Comparison of ENCODE assay signal across 10 mouse cellular contexts in genomic region chr7:145293859-145294258, GRCm38 (mm10). TPM values are rescaled to one million over a fixed set of nuclear protein-coding genes. Genes with fewer than 3 reads are reported as not detected.
DNase-seq lines count a peak whose midpoint lies in the region.
"Had no signal": no experiment of that assay in that cellular context is flagged by ENCODE, and none has a peak within 500 bp of the region (broad histone marks: within the 10 kb centered on the region; RNA-seq: fewer than 3 reads in every experiment).

No protein-coding gene starts in this region.

- peak; percentile 16 to 46 for DNase-seq in adrenal gland, adult 18-20 months (ENCODE audit: low spot score in 2 of 2)
- DNase-seq in adrenal gland, postnatal 4 days (ENCODE audit: low spot score in 2 of 2), result no peak
- DNase-seq in kidney, postnatal 10 days, result peak; percentile 40
- no peak for DNase-seq in kidney, adult 18-20 months
- peak; percentile 39 for DNase-seq in adipocyte (ENCODE audit: low spot score)
- DNase-seq in lung, postnatal 14 days, result peak; percentile 56
- DNase-seq in spleen, postnatal 14 days (ENCODE audit: low spot score in 2 of 2), result no peak
- DNase-seq in spleen, adult 12 weeks (ENCODE audit: low spot score), result no peak

RNA-seq across cellular contexts. Expression of gene Mrgprf, which starts 6.8 kb away (rescaled TPM):
- 1 to 10 TPM in 1 of 2 experiments, under 1 TPM in 1; 0.70 to 1.9 TPM for total RNA-seq in adrenal gland, adult 18-20 months (2021)
- total RNA-seq in adrenal gland, postnatal 4 days (2021), result 1 to 10 TPM; 3.2 to 3.4 TPM
- total RNA-seq: hematopoietic stem cell, adult 5-6 weeks; neutrophil, adult 5-6 weeks had no signal

RNA-seq across cellular contexts. Expression of gene Tpcn2, which starts 10.0 kb away (rescaled TPM):
- 10 to 100 TPM; 12.9 to 13.0 TPM for total RNA-seq in adrenal gland, adult 18-20 months (2021)
- 10 to 100 TPM; 21.2 to 26.9 TPM for total RNA-seq in adrenal gland, postnatal 4 days (2021)

RNA-seq across cellular contexts. Expression of gene Mrgprd, which starts 20.8 kb away (rescaled TPM):
- total RNA-seq in adrenal gland, adult 18-20 months (2021), result not detected
- not detected for total RNA-seq in adrenal gland, postnatal 4 days (2021)
- total RNA-seq: hematopoietic stem cell, adult 5-6 weeks; neutrophil, adult 5-6 weeks had no signal

Comparison
In these comparisons a context has a peak if more than half of its experiments do, and no peak if none do; other contexts are left out.
1. DNase-seq: peak in adrenal gland, adult 18-20 months (2 of 2), kidney, postnatal 10 days (single experiment), adipocyte (single experiment) and lung, postnatal 14 days (single experiment); none in adrenal gland, postnatal 4 days (0 of 2), kidney, adult 18-20 months (single experiment), spleen, postnatal 14 days (0 of 2) and spleen, adult 12 weeks (single experiment).